Mouse (Mus musculus) erythroblast, embryonic 14.5 days (primary cell): ENCODE data around the gene Sncg. TPM values are rescaled to one million over a fixed set of nuclear protein-coding genes. Genes with fewer than 3 reads are reported as not detected.
"Not testable (repeated sequence)": the region's sequence is repeated elsewhere in the genome, so short reads cannot be mapped to it uniquely, and the experiment has no call there.

Source experiments
- H3K27me3 ChIP-seq: 2 replicates; pipeline ENCODE4 v1.6.1; 2012; ENCODE audit warnings: inconsistent platforms; ENCODE audit not compliant: control insufficient read depth
- H3K36me3 ChIP-seq: 2 replicates; pipeline ENCODE4 v1.6.1; 2012; ENCODE audit warnings: mild to moderate bottlenecking, inconsistent platforms; ENCODE audit not compliant: control insufficient read depth
- H3K4me1 ChIP-seq: 2 replicates; pipeline ENCODE4 v1.6.1; 2012; ENCODE audit warnings: inconsistent platforms; ENCODE audit not compliant: control insufficient read depth
- H3K4me3 ChIP-seq: replicated peaks from 2 replicates; pipeline ENCODE3; 2012; ENCODE audit warnings: moderate library complexity, mild to moderate bottlenecking, inconsistent platforms
- H3K9me3 ChIP-seq: 2 replicates; pipeline ENCODE4 v1.6.1; 2012; ENCODE audit warnings: low read length, inconsistent platforms, mixed read lengths; ENCODE audit not compliant: control insufficient read depth
- GATA1 ChIP-seq: IDR thresholded peaks from 2 replicates; pipeline ENCODE4 v1.6.1; 2012; ENCODE audit warnings: low read length, inconsistent platforms, mixed read lengths
- TAL1 ChIP-seq: IDR thresholded peaks from 3 replicates; pipeline ENCODE4 v1.6.1; 2012; ENCODE audit warnings: low read length, inconsistent platforms, mixed read lengths
- polyA plus RNA-seq: library from polyadenylated mRNA; stranded (reverse); fragments of >175 nt; gene quantifications from 2 replicates; pipeline ENCODE4 v1.2.3, GENCODE M21; 2012

Gene Sncg
- not detected in 2 replicates for polyA plus RNA-seq

- TF ChIP-seq GATA1 (no peak), TAL1 (no peak)
- no peaks in the 10 kb centered on the region for H3K36me3 ChIP-seq
- H3K4me1 ChIP-seq: no peaks in the 10 kb centered on the region
- H3K4me3 ChIP-seq: no peak within 1 kb of the TSS
- no peaks in the 10 kb centered on the region for H3K9me3 ChIP-seq
- no peaks in the 10 kb centered on the region for H3K27me3 ChIP-seq
Observed at GRCm38 (mm10) chr14:34374577-34374976, at the start of gene Sncg. TSS of gene Sncg (minus strand) at chr14:34374789.

GRCm38 (mm10) chr14:34421078-34421477 is 46.5 kb upstream of the Sncg start:
- H3K36me3 ChIP-seq: no peaks in the 10 kb centered on the region; the same call in 1 of the 2 replicates
- H3K4me1 ChIP-seq: no peaks in the 10 kb centered on the region
- no peaks in the 10 kb centered on the region for H3K9me3 ChIP-seq
- H3K27me3 ChIP-seq: no peaks in the 10 kb centered on the region
- no peak overlapping the region for H3K4me3 ChIP-seq
- TF ChIP-seq TAL1 (no peak), GATA1 (no peak)

- no peak for TF ChIP-seq TAL1
- TF ChIP-seq GATA1: no peak
- Histone ChIP-seq H3K9me3 (no peaks in the 10 kb centered on the region), H3K4me3 (no peak overlapping the region), H3K4me1 (no peaks in the 10 kb centered on the region), H3K36me3 (no peaks in the 10 kb centered on the region), H3K27me3 (no peaks in the 10 kb centered on the region)
Observed at GRCm38 (mm10) chr14:34417501-34417900, 42.9 kb upstream of the Sncg start.

- not testable (repeated sequence) for H3K27me3 ChIP-seq, H3K9me3 ChIP-seq, H3K4me3 ChIP-seq, H3K36me3 ChIP-seq, H3K4me1 ChIP-seq
Observed at GRCm38 (mm10) chr14:34416946-34417345, 42.4 kb upstream of the Sncg start.

- no peaks in the 10 kb centered on the region for H3K9me3 ChIP-seq
- no peaks in the 10 kb centered on the region; the same call in 1 of the 2 replicates for H3K36me3 ChIP-seq
- no peaks in the 10 kb centered on the region for H3K4me1 ChIP-seq
- H3K4me3 ChIP-seq: no peak overlapping the region
- H3K27me3 ChIP-seq: no peaks in the 10 kb centered on the region
- no peak for TF ChIP-seq TAL1
- no peak for TF ChIP-seq GATA1
Observed at GRCm38 (mm10) chr14:34412164-34412896, 37.7 kb upstream of the Sncg start.

GRCm38 (mm10) chr14:34410716-34411115 is 36.1 kb upstream of the Sncg start:
- Histone ChIP-seq H3K4me3 (no peak overlapping the region), H3K9me3 (no peaks in the 10 kb centered on the region)
- TF ChIP-seq GATA1 (no peak), TAL1 (no peak)

DNA sequence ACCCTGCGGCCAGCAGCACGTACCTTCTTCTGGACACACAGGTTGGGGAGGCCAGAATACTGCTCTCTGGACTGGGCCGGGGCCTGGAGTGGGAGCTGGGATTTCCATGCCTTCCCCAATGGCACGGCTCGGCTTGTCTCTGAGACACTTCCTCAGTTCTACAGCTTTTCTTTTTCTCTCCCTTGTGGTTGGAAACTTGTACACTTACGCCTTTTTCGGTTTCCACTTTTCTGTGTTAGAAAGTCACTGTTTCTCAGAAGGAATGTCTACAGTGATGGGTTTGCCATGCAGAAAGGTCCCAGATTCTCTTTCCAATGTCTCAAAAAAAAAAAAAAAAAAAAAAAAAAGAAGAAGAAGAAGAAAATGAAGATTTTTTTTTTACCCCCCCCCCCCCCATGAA is 28.8 kb upstream of the Sncg start:
- Histone ChIP-seq H3K4me3 (no peak overlapping the region), H3K4me1 (no peaks in the 10 kb centered on the region), H3K27me3 (no peaks in the 10 kb centered on the region), H3K9me3 (no peaks in the 10 kb centered on the region), H3K36me3 (no peaks in the 10 kb centered on the region; the same call in 1 of the 2 replicates)
- TF ChIP-seq TAL1: no peak
- no peak for TF ChIP-seq GATA1

More at GRCm38 (mm10) chr14:34410716-34411115, 36.1 kb upstream of the Sncg start:
- Histone ChIP-seq H3K4me1 (no peaks in the 10 kb centered on the region), H3K27me3 (no peaks in the 10 kb centered on the region), H3K36me3 (no peaks in the 10 kb centered on the region; the same call in 1 of the 2 replicates)

DNA sequence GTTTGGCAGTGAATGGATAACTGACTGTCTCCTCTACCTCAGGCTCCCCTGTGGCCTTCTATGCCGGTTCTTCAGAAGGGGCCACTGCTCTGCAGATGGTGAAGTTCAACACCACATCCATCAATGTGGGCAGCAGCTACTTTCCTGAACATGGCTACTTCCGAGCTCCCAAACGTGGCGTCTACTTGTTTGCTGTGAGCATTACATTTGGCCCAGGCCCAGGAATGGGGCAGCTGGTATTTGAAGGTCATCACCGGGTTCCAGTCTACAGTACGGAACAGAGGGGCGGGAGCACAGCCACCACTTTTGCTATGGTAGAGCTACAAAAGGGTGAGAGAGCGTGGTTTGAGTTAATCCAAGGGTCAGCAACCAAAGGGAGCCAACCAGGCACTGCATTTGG is 28.3 kb upstream of the Sncg start:
- Histone ChIP-seq H3K9me3 (no peaks in the 10 kb centered on the region), H3K27me3 (no peaks in the 10 kb centered on the region), H3K4me1 (no peaks in the 10 kb centered on the region), H3K36me3 (no peaks in the 10 kb centered on the region; the same call in 1 of the 2 replicates), H3K4me3 (no peak overlapping the region)
- no peak for TF ChIP-seq GATA1
- TF ChIP-seq TAL1: no peak

- no peaks in the 10 kb centered on the region for H3K9me3 ChIP-seq
- no peak overlapping the region for H3K4me3 ChIP-seq
- no peaks in the 10 kb centered on the region for H3K27me3 ChIP-seq
- TF ChIP-seq TAL1: no peak
- TF ChIP-seq GATA1: no peak
- H3K4me1 ChIP-seq: no peaks in the 10 kb centered on the region
- no peaks in the 10 kb centered on the region for H3K36me3 ChIP-seq
Observed at GRCm38 (mm10) chr14:34401135-34401534, 26.5 kb upstream of the Sncg start.

DNA sequence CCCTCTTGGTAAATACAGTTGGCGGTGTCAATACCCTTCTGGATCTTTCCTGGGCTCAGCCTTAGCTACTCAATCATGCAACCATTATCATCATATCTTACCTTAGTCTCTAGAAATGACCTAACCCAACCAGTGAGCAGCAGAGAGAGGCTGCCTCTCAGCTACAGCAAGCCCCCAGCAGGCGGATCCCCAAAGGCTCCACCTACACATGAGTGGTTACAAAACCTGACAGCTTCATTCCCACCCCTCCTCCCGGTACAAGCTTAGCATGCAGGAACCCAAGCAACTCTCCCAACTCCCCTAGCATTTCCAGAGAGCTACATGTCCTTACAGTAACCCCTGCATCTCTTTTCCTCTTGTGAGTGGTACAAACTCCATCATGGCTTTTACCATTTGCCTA is 25.4 kb upstream of the Sncg start:
- no peaks in the 10 kb centered on the region for H3K9me3 ChIP-seq
- TF ChIP-seq GATA1 (no peak), TAL1 (no peak)
- H3K4me1 ChIP-seq: no peaks in the 10 kb centered on the region

More for the DNA sequence above, 25.4 kb upstream of the Sncg start:
- Histone ChIP-seq H3K36me3 (no peaks in the 10 kb centered on the region), H3K27me3 (no peaks in the 10 kb centered on the region), H3K4me3 (no peak overlapping the region)
